29 mouse cellular contexts compared by ENCODE assay signal in the genomic region with DNA sequence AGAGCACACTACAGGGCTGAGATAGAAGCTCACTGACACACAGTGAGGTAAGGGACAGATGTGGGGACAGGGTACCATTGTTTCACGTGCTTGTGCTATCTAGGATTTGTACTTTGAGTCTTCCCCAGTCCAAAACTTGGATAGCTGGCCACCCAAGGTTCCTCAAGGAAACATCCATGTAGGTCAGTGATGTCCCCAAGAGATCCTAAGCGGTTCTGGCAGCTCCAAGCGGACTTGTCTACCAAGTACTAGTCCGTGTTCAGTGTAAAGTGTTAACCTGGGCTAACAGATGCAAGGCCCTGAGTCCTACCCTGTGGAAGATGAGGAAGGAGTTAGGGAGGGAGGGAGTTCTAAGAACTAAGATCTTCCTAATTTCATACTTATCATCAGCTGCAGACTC.
"Had no signal": no experiment of that assay in that cellular context is flagged by ENCODE, and none has a peak within 500 bp of the region (broad histone marks: within the 10 kb centered on the region; RNA-seq: fewer than 3 reads in every experiment).

No protein-coding gene starts in this region.

- H3K9me3 ChIP-seq: heart, embryonic 12.5 days; heart, embryonic 13.5 days; heart, embryonic 15.5 days; hindbrain, embryonic 10.5 days; hindbrain, embryonic 12.5 days; hindbrain, embryonic 15.5 days; intestine, embryonic 15.5 days; kidney, embryonic 15.5 days had no signal

- H3K36me3 ChIP-seq: heart, embryonic 12.5 days; heart, embryonic 13.5 days; heart, embryonic 15.5 days; hindbrain, embryonic 10.5 days; hindbrain, embryonic 12.5 days; hindbrain, embryonic 13.5 days; hindbrain, embryonic 15.5 days; intestine, embryonic 15.5 days; kidney, embryonic 15.5 days had no signal

- H3K27me3 ChIP-seq: heart, embryonic 12.5 days; heart, embryonic 13.5 days; heart, embryonic 15.5 days; hindbrain, embryonic 12.5 days; hindbrain, embryonic 13.5 days; hindbrain, embryonic 15.5 days; intestine, embryonic 15.5 days; kidney, embryonic 15.5 days had no signal

- H3K27ac ChIP-seq: heart, embryonic 13.5 days; heart, embryonic 15.5 days; hindbrain, embryonic 10.5 days; hindbrain, embryonic 12.5 days; hindbrain, embryonic 13.5 days; hindbrain, embryonic 14.5 days; hindbrain, embryonic 15.5 days; hindbrain, postnatal 0 days; intestine, embryonic 15.5 days; kidney, embryonic 15.5 days; kidney, postnatal 0 days; left cerebral cortex, adult 2 months had no signal

- H3K4me1 ChIP-seq: heart, embryonic 12.5 days; heart, embryonic 13.5 days; heart, embryonic 15.5 days; hindbrain, embryonic 10.5 days; hindbrain, embryonic 12.5 days; hindbrain, embryonic 13.5 days; hindbrain, embryonic 15.5 days; intestine, embryonic 15.5 days; kidney, embryonic 15.5 days had no signal

- DNase-seq: heart, postnatal 10 days; heart, postnatal 14 days; heart, postnatal 36 days; kidney, adult 11 months; kidney, adult 18-20 months; kidney, adult 2 months; kidney, adult 8-10 months; kidney, adult 9 months; kidney, postnatal 10 days; kidney, postnatal 14 days; kidney, postnatal 25 days; kidney, postnatal 36 days; kidney, postnatal 4 days; layer of hippocampus, adult 9-11 months; layer of hippocampus, postnatal 36 days had no signal

- H3K4me3 ChIP-seq: heart, embryonic 12.5 days; heart, embryonic 13.5 days; heart, embryonic 15.5 days; hindbrain, embryonic 10.5 days; hindbrain, embryonic 12.5 days; hindbrain, embryonic 13.5 days; hindbrain, embryonic 15.5 days; intestine, embryonic 15.5 days; kidney, embryonic 15.5 days; layer of hippocampus, adult 2 months; left cerebral cortex, adult 2 months had no signal
